Mouse (Mus musculus): ENCODE data around the gene Stk38l. TPM values are rescaled to one million over a fixed set of nuclear protein-coding genes. Genes with fewer than 3 reads are reported as not detected.

Stk38l gene
- polyA plus RNA-seq (2017; shearing (Covaris generic)): 9.7 TPM

GRCm38 (mm10) chr6:146724581-146725383 lies at the start of gene Stk38l:
Gene Stk38l, plus strand, starts transcription at chr6:146724995.

GRCm38 (mm10) chr6:146795924-146796545 lies 71.2 kb downstream of the Stk38l start, which contains the start of gene Arntl2:
Gene Arntl2, plus strand, starts transcription at chr6:146796055.

Other genes starting within 250 kb of the Stk38l start
- gene Itpr2, start 222.8 kb upstream of the Stk38l start, polyA plus RNA-seq (2017; shearing (Covaris generic)): 268 TPM
- gene Fgfr1op2, start 147.8 kb upstream of the Stk38l start, polyA plus RNA-seq (2017; shearing (Covaris generic)): 213 TPM
- gene Ints13, start 147.2 kb upstream of the Stk38l start, polyA plus RNA-seq (2017; shearing (Covaris generic)): 111 TPM
- gene Med21, start 82.4 kb upstream of the Stk38l start, polyA plus RNA-seq (2017; shearing (Covaris generic)): 93.2 TPM
- 2.7 TPM for gene Tm7sf3, start 82.2 kb upstream of the Stk38l start, polyA plus RNA-seq (2017; shearing (Covaris generic))
- gene Arntl2, start 71.1 kb downstream of the Stk38l start, polyA plus RNA-seq (2017; shearing (Covaris generic)): not detected
- gene Smco2, start 125.1 kb downstream of the Stk38l start, polyA plus RNA-seq (2017; shearing (Covaris generic)): not detected
- 11.0 TPM for gene Ppfibp1, start 163.5 kb downstream of the Stk38l start, polyA plus RNA-seq (2017; shearing (Covaris generic))
- gene 1700034J05Rik, start 229.4 kb downstream of the Stk38l start, polyA plus RNA-seq (2017; shearing (Covaris generic)): not detected